Mouse (Mus musculus) activated CD4-positive, CD25-positive, alpha-beta regulatory T cell, adult 4 months (primary cell): ENCODE results near the gene Acp1. TPM values are rescaled to one million over a fixed set of nuclear protein-coding genes. Genes with fewer than 3 reads are reported as not detected.

Experiments
- ATAC-seq: one replicate; pipeline ENCODE4 v1.8.0; 2017
- polyA plus RNA-seq, 2 experiments: library from polyadenylated mRNA; unstranded; fragments of 100-300 nt; shearing (Covaris generic); gene quantifications; one replicate each; pipeline ENCODE4 v1.2.1; 2017

Gene Acp1
- 100 to 1,000 TPM in 1 of 2 experiments, 10 to 100 TPM in 1; 94.4 to 106 TPM for polyA plus RNA-seq

DNA sequence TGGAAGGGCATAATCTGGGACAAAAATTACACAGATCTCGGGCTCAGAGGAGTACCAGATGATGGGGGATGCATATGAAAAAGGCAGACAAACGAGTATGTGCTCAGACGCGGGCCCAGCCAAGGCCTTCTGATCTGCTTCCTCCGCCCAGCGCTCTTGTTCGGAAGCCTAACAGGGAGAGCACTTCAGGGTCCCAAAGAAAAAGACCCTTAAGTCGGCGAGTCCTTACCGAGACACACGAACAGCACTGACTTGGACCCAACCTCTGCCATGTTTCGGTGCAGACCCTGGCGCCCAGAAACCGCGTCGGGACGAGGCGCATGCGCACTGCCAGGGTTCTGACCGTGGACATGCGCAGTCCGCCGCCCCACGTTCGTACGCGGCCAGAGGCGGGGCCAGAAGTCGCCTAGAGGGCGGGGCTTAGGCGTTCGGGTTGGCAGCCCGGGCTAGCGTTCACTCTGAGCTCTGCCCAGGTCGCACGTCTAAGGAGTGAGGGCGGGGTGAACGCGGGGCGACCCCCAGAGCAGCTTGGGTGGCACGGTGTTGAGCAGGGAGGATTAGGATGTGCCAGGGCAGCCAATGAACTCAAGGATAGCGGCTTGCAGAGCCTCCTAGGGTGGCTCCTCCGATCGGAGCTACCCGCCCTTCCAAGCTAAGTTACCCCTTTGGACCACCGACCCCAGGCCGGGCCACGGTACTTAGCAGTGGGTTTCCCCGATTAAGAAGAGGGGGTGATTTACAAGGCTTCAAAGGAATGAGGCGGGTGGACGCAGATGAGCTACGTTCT lies at the start of gene Acp1, which contains the start of gene Sh3yl1:
TSS of gene Acp1 (minus strand) at position 329 of the 787 bp plus-strand sequence.
TSS of gene Sh3yl1 (plus strand) at position 408 of the 787 bp plus-strand sequence.
- ATAC-seq = peak; percentile 94

DNA sequence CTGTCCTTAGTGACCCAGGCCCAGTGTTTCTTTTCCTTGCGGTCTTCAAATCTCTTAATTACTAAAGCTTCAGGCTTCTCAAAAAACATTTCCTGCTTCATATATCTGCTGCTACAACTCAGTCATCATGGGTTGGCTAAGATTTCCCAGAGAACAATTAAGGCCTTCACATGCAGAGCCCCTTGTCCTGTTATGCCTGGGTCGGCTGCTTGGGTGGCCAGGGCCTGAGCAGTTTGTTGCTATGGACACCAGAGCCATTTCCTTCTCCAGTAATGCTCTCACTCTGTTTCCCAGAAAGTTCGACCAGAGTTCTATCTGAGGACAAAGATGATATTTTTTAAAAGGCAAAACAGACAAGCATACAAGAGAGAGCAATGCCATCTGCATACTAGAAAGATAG lies 32.8 kb upstream of the Acp1 start:
- no peak for ATAC-seq

DNA sequence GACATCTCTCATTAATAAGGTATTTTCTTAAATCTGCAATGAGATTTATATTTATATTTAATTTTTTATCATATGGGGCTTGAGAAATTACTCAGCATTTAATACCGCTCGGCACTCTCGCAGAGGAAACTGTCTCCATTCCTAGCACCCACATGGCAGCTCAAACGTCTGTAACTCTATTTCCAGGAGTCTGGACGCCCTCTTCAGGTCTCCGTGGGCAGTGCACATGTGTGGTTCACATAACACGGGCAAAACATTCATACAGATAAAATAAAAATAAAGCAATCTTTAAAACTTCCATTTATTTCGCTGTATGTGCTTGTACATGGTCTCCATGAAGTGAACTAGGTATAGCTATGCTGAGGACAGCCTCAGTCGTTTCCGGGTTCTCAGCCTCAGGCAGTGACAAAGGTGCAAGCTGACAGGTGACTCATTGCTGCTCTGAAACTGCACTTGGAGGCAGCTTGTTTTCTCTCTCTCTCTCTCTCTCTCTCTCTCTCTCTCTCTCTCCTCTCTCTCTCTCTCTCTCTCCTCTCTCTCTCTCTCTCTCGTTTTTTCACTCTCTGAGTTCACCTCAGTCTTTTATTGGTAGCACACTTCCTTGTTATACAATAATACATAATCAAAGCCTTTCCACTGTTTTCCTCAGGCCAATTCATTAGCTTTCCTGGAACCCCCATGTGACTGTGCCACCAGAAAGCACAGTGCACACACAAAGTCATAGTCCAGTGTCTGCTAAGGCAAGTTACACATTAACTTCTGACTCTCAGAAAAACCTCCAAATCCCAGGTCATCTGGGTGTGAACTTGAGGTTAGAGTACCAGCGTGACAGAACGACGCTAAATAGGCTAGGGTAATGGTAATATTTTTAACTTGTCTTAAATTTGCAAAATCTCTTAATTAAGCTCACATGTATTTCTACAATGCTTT lies 31.9 kb upstream of the Acp1 start:
- ATAC-seq = no peak

DNA sequence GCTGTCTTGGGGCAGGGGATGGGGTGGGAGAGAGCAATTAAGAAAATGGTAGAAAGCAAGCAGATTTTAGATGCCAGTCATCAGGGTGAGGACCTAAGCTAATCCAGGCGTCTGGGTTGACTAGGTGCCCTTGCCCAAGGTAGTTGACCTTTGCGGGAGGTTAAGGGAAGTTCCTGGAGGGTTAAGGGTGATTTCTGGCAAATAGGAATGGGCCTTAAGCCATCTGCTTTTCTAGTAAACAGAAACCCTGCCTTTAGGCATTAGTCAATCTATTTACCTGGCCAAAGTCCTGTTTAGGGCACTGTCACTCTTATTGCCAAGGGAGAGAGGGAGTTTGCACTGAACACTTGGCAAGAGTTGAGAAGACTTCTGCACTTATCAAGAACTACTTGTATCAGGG lies 25.5 kb upstream of the Acp1 start:
- no peak for ATAC-seq

DNA sequence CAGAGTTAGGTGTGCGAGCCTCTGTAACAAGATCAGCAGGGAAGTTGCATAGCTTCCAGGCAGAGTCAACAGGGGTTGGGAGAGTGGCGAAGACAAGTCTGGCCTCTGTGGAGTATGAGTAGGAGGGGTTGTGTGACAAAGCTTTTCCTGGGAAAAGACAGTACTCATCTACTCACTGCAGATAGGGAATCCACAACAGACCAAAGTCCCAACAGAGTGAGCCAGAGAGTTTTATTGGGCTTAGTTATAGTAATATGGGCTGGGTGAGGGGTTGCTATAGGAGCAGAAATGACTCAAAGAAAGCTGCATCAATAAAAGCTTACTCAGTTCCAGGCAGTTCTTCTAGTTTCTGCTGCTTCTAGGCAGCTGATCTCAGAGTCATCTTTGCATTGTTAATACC lies 21.9 kb upstream of the Acp1 start:
- ATAC-seq = no peak

DNA sequence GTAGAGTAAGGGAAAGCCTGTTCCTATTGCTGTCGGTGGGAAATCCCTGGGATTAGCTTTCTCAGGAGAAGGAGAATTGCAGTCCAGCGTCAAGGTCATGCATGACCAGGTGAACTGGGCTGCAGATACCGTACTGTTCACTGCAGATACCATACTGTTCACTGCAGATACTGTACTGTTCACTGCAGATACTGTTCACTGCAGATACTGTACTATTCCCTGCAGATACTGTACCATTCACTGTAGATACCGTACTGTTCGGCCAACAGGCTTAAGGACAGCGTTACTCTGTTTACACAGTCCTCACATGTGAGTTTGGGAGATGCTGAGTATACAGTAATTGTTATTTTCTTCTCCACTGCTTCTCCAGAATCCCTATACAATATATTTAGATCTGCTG lies 16.8 kb upstream of the Acp1 start:
- no peak for ATAC-seq

DNA sequence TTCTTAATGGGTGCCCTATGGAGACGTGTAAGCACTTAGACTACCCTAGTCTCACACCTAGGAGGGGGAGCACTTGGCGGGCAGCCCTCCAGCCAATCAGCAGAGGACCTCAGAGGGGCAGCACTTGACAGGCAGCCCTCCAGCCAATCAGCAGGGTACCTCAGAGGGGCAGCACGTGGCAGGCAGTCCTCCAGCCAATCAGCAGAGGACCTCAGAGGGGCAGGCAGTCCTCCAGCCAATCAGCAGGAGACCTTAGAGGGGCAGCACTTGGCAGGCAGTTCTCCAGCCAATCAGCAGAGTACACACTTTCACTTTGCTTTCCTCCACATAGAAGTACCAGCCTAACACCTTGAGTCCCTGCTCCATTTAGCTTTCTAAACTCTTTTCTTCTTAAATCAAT lies 11.0 kb upstream of the Acp1 start:
- ATAC-seq = no peak

DNA sequence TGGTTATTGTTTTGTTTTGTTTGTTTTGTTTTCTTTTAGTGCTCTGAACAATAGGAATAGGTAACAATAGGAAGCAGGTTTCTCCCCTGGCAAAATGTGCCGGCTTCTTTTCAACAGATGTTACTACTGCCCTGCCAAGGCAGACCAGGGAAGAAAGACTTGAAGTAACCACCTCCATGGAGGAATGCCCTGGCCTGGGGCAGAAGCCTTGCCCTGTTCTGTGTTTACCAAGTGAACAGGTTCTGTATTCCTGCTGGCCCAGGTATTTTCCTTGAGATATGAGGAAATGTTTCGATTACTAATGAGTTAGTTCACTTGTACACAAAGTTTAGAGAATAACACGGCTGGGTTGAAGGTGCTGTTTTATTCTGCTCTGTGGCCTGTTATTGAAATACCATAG lies 1.5 kb upstream of the Acp1 start:
- no peak for ATAC-seq

DNA sequence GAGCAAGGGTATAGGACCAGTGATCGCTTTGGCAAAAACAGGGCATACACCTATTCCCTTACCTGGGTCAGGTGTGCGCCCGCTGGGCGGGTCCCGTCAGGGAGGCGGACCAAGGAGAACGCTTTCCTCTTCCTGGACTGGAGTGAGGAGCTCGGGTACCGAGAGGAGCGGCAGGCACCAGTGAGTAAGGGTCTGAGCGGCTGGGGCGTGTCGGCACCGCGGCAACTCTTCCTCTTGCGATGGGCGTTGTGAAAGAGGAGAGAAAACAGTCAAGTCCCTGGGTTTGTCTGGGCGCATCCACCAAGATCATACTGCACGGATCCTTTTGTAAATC lies 626 bp upstream of the Acp1 start:
- peak; percentile 37 for ATAC-seq

DNA sequence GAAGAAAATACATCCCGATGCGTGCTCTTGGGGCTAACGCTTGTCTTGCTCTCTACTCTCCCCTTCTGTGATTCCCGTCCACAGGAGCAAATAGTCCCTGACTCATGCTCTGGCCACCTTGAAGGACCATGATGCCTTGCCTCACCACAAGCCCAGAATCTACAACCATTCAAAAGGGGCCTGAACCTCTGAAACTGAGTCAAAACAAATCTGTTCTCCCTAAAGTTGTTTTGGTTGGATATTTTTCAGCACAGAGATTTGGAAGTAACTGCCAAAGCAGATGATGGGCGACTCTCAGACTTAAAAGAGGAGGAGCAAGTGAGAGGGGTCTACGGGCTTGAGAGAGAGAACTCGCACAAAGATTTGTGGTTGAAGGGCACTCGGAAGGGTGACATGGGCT lies 529 bp downstream of the Acp1 start:
- no peak for ATAC-seq

DNA sequence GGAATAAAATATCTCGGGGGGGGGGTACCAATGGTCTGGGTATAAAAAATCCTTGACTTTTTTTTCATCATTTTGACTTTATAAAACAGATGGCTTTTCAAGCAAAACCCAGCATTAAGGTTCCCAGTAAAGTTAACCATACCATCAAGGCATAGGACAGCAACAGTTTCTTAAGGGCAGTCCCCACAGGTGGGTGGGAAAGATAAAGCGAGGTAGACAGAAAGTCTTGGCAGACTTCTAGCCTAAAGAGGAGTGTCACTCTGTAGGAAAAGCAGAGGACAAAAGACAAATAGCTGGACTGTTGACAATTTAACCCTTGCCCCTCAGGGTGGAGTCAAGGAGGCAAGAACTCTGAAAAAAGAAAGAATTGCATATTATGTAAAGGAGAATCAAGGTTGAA lies 1.5 kb downstream of the Acp1 start:
- ATAC-seq = no peak

DNA sequence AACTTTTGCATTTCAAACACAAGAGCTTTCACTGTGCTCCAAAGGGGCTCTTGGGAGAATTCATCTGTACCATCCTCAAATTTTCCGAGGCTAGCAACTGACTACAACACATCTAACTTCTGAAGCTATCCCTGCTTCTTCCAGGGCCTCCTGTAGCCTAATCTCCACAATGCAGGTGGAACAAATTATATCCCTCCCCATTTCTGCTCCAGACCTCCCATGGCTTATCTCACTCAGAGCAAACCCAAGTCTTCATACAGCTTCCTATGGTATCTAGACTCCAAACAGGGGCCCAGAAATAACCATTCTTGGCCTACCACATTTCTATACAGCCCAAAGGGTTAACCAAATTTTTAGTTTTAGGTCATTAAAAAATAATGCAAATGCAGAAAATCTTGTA lies 2.7 kb downstream of the Acp1 start:
- no peak for ATAC-seq

DNA sequence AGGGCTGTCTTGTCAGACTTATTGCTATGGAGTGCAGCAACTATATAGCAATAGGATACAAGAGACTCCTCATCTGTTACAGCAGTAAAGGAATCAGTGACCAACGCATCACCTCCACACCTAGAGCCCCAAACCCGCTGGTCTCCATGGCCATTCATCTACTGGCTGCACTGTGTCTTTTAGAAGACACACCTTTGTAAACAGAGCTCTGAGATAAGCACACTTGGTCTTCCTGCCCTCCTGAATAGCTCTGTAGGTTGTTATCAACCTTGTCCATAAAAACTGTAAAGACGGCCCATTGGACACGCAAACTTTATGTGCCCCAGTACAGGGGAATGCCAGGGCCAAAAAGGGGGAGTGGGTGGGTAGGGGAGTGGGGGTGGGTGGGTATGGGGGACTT lies 14.3 kb downstream of the Acp1 start:
- ATAC-seq = no peak

DNA sequence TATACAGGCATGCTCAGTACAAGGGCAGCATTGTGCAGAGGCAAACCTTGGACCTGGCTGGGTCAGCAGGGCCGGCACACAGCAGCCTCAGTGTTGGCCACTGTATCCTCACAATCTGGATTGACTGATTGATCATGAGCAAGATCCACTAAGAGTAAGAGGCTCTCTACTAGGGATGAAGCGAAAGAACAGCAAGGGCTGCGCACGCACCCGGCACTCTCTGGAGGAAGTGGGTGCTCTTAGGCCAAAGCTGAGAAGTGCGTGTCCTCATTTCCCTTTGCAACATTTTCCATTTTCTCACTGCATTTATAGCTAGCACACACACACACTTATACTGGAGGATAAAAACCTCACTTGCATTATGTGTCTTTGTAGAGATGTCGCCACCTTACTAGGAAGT lies 20.0 kb downstream of the Acp1 start:
- ATAC-seq = no peak

DNA sequence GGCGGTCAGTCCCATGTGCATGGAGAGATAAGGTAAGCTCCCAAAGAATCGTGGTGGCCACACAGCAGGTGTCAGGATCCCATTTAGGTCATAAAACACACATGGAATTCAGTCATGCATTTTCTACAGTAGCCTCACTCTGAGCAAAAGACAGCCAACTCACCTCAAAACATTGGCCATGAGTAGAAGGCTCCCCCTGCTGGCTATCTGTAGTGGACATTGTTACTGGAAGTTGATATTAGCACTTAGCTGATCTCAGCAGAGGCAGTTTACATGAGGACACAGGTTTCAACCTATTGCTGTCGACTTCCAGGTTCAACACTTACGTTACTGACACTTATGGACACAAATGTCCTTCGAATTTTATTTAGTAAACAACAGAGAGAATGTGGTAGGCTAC lies 21.3 kb downstream of the Acp1 start:
- ATAC-seq = peak; percentile 54

DNA sequence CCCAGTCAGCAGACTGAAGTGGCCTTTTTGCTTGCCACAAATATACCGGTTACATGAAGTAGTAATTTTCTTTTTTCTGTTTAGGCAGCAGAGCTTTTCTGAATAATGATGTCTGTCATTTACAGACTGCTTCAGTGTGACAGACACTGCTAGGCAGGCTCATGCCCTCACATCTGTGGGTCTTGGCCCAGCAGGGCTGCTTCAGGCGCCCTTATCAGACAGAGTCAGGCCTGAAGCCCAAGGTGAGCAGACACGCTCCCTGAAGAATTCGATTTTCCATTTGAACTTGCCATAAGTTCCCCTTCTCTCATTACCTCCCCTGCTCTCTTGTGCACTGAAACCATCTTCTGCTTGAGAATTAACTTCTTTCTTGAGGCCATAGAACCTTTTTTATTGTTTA lies 23.4 kb downstream of the Acp1 start:
- ATAC-seq = no peak

DNA sequence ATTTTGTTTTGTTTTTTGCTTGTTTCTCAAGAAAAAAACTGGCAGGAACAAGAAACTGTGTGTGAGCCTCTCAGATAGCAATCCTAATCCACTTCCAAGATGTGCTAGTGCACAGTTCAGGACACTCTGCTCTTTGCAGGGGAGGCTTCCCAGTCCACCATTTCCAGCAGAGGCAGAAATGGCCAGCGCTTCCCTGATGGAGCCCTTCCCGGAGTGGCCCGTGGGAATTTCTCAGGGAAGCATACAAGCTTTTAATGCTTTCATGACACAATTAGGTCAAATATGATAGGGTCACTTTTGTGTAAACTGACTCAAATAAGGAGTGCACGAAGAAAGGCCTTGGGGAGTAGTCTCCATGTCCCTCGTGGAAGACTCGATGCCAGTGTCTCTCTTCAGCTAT lies 25.5 kb downstream of the Acp1 start:
- no peak for ATAC-seq

DNA sequence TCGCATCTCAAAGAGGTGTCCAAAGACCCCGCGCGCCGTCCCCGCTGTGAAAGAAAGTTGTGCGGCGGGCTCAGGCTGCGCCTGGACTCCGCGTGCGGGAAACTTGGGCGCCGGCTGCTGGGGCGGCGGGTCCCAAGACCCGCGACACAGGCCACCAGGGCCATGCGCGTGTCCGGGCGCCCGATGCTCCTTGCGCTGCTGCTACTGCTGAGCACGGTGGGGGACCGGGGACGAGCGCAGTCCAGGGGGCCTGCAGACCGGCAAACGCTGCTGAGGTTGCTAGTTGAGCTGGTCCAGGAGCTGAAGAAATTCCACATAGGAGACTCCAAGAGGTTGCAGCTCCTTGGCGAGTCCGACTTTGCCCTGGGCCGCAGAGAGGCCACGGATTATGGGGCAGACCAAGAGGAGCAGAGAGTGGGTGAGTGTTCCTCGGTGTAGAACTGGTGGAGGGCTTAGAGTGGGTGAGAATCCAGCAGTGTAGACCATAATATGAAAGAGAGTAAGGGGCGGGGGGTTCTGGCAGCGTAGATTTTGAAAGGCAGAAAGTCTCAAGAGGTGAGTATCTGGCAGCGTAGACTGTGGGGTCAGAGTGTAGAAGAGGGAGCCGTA lies 26.7 kb downstream of the Acp1 start:
- ATAC-seq = no peak

DNA sequence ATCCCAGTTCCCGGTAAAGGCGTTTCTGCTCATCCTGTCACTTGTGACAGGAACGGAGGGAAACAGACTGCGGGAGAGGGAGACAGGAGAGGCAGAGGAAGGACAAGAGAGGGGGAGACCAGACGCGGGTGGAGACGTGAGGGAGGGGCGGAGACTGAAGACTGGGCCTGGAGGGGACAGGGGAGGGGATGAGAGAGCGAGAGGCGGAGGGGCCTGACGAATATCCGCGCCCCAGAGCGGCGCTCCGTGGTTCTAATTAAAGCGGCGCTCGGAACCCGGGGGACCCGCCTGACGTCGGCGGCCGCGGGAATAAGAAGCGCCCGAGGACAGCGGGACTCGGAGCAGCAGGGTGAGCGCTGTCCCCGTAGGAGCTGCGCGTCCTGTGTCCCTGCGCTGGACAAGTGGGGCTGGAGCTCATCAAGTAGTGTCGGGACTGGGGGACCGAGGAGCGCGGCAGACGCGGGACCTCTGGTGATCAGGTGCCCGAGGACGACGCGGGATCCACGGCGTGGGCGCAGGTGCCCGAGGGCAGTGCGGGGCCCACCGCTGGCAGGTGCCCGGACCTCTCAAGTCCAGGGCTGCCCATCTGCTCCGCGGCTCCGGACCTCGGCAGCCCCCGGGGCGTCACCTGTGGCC lies 27.3 kb downstream of the Acp1 start, which contains the start of gene Alkal2:
TSS of gene Alkal2 (plus strand) at position 337 of the 636 bp plus-strand sequence.
- ATAC-seq = no peak

DNA sequence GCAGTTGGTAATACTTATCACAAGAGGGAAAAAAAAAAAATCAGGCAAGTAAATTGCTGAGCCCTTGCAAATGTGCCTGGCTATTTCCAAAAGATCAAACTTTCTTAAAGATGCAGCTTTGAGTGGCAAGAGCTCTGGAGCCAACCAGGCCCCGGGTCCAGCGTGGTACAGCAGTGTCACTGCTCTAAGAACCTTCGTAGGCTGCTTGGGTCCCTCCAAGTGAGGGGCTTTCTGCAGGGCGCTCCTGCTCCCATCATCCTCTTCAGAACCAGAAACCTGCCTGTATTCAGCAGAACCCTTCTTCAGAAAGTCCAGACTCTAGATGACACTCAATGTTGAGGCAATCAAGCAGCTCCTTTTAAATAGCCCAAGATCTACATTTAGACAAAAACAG lies 27.8 kb downstream of the Acp1 start:
- ATAC-seq = no peak

DNA sequence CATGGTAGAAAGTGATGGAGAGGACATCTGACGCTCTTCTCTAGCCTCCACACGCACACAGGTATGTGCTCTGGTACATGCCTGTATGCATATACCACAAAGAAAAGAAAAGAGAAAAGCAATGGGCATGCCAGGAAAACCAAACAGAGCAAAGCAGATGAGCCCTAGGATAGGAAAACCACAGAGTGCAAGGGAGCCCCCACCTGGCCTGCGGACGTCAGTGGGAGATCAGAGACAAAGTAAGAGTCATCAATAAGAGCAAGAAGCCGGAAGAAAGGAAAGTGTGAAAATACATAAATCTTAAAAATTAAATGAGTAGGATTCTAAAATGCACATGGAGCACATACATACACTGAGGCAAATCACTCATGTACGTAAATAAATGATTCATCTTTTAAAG lies 31.9 kb downstream of the Acp1 start:
- ATAC-seq = no peak

DNA sequence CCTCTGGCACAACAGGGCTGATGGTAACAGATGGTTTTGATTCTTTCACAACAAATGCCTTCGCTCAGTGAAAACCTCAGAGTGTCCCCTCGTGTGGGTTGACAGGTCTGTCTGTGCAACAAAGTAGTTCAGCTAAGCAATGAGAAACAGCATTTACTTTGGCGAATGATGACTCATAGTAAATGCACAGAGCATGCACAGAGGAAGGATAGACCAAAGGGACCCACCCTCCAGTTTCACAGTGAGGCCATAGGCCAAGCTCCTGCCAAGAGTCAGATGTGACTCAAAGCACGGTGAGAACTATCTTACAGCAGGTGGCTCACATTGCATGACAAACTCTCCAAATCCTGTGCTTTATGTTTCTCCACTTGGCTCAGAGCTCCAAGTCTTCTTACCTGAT lies 45.6 kb downstream of the Acp1 start:
- no peak for ATAC-seq

DNA sequence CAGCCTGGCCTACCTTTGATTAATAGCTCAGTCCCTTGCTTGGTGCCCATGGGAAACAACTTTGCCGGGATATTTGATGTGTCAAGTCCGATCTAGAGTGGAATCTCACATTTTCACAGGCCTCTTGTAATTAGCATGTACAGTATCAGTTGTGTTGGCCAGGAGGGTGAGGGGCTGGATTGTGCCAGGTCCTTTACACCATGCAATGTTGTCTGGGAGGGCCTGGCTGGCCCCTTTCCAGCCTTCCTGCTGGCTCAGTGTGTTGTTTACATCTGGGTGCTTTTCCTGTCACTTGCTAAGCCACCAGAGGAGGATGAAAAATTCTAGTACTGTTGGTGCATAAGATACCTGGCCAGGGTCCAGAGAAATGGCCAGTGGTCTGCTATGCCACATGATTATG lies 47.0 kb downstream of the Acp1 start:
- ATAC-seq = no peak
